8 mouse cellular contexts compared by ENCODE assay signal in the genomic region with DNA sequence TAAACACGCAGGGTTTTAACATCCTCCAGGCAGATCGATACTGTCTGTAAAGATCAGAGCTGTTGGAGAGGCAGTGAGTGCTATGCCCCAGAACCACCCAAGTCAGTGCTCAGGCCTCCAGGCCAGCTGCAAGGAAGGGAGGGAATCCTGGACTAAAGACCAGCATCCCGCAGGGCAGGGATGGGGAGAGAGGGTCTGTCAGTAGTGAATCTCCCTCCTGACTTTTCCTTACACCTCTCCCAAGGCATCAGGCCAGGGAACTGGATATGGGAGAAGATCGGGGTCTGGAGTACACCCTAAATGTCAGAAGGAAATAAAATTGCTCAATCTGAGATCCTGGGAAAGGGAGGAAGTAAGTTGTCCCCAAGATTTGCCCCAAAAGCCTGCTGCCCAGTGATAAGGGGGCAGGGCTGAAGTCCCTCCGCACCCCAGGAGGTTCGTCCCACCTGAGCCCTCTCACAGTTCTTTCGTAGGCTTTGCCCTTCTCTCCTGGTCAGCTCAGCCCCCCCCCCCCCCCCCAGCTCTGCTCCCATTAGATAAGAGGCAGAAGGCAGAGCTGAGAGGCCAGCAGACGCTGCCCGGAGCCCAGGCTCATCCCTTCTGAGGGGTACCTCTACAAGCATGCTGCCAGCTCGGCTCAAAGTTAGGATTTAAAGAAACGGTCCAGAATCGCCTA. TPM values are rescaled to one million over a fixed set of nuclear protein-coding genes. Genes with fewer than 3 reads are reported as not detected.
DNase-seq lines count a peak whose midpoint lies in the region; ATAC-seq lines count a peak whose summit lies in the region.

No protein-coding gene starts in this region.

- no peak for DNase-seq in heart, postnatal 10 days
- DNase-seq in embryonic facial prominence, embryonic 14.5 days (ENCODE audit: low spot score): no peak
- DNase-seq in limb, embryonic 10.5 days (ENCODE audit: low spot score): no peak
- no peak for DNase-seq in neural tube, embryonic 11.5 days (ENCODE audit: low spot score)
- no peak for DNase-seq in adrenal gland, adult 18-20 months (ENCODE audit: low spot score in 2 of 2)
- no peak for DNase-seq in gastrocnemius, postnatal 10 days

- peaks cover 37% of the 10 kb centered on the region for H3K27me3 ChIP-seq in heart, embryonic 12.5 days (replicated peaks)
- H3K27me3 ChIP-seq in embryonic facial prominence, embryonic 14.5 days (replicated peaks; ENCODE audit: control insufficient read depth, insufficient read depth, low read length): no peaks in the 10 kb centered on the region
- peaks cover 31% of the 10 kb centered on the region for H3K27me3 ChIP-seq in limb, embryonic 10.5 days (ENCODE audit: low read depth, poor library complexity, severe bottlenecking)
- H3K27me3 ChIP-seq in neural tube, embryonic 11.5 days (ENCODE audit: control insufficient read depth, insufficient read depth, low read length): no peaks in the 10 kb centered on the region

- no peaks in the 10 kb centered on the region for H3K9me3 ChIP-seq in heart, embryonic 12.5 days (replicated peaks)
- H3K9me3 ChIP-seq in embryonic facial prominence, embryonic 14.5 days (ENCODE audit: control insufficient read depth, low read length): no peaks in the 10 kb centered on the region
- no peaks in the 10 kb centered on the region for H3K9me3 ChIP-seq in limb, embryonic 10.5 days (replicated peaks)
- H3K9me3 ChIP-seq in neural tube, embryonic 11.5 days (ENCODE audit: control insufficient read depth, low read length): no peaks in the 10 kb centered on the region

- no peaks in the 10 kb centered on the region for H3K36me3 ChIP-seq in heart, embryonic 12.5 days
- no peaks in the 10 kb centered on the region for H3K36me3 ChIP-seq in embryonic facial prominence, embryonic 14.5 days (ENCODE audit: control insufficient read depth, insufficient read depth, low read length)
- no peaks in the 10 kb centered on the region for H3K36me3 ChIP-seq in limb, embryonic 10.5 days
- no peaks in the 10 kb centered on the region for H3K36me3 ChIP-seq in neural tube, embryonic 11.5 days (ENCODE audit: control insufficient read depth, insufficient read depth, low read length)

- intact Hi-C loops in heart, postnatal 10 days (cut with DNase I): no loop called here

- peak; percentile 88 for ATAC-seq in heart, embryonic 12.5 days (ENCODE audit: insufficient number of reproducible peaks, low FRiP score)
- no peak for ATAC-seq in embryonic facial prominence, embryonic 14.5 days (ENCODE audit: low read depth)
- ATAC-seq in neural tube, embryonic 11.5 days (ENCODE audit: insufficient read depth, low FRiP score, low TSS enrichment): peak; percentile 51
- no peak for ATAC-seq in CD4-positive, CD25-positive, alpha-beta regulatory T cell, adult 4 months

- peak overlapping the region; percentile 44; the same call in 1 of the 2 replicates for H3K27ac ChIP-seq in heart, embryonic 12.5 days (ENCODE audit: poor library complexity, severe bottlenecking)
- H3K27ac ChIP-seq in embryonic facial prominence, embryonic 14.5 days (replicated peaks; ENCODE audit: low read depth, low read length): no peak overlapping the region
- peak overlapping the region; percentile 46 for H3K27ac ChIP-seq in limb, embryonic 10.5 days
- no peak overlapping the region for H3K27ac ChIP-seq in neural tube, embryonic 11.5 days (ENCODE audit: low read depth, low read length)

- H3K9ac ChIP-seq in heart, embryonic 12.5 days: peak overlapping the region; percentile 68
- H3K9ac ChIP-seq in embryonic facial prominence, embryonic 14.5 days (ENCODE audit: low read depth, low read length): peak overlapping the region; percentile 66
- peak overlapping the region; percentile 56 for H3K9ac ChIP-seq in neural tube, embryonic 11.5 days (ENCODE audit: low read length)

- H3K4me2 ChIP-seq in heart, embryonic 12.5 days: peak overlapping the region; percentile 84
- H3K4me2 ChIP-seq in embryonic facial prominence, embryonic 14.5 days (ENCODE audit: low read depth, low read length): peak overlapping the region; percentile 90
- H3K4me2 ChIP-seq in neural tube, embryonic 11.5 days (ENCODE audit: low read depth): peak overlapping the region; percentile 88

- H3K4me3 ChIP-seq in heart, embryonic 12.5 days: peak overlapping the region; percentile 54
- peak overlapping the region; percentile 52 for H3K4me3 ChIP-seq in embryonic facial prominence, embryonic 14.5 days (ENCODE audit: low read depth, low read length)
- peak overlapping the region; percentile 56 for H3K4me3 ChIP-seq in limb, embryonic 10.5 days
- H3K4me3 ChIP-seq in neural tube, embryonic 11.5 days (ENCODE audit: low read depth, low read length): peak overlapping the region; percentile 41

- 12% methylated on average over 12 of the region's 12 CpGs for WGBS in heart, embryonic 12.5 days
- WGBS in embryonic facial prominence, embryonic 14.5 days: 9% methylated on average over 11 of the region's 12 CpGs
- WGBS in limb, embryonic 10.5 days: 16% methylated on average over 12 of the region's 12 CpGs
- WGBS in neural tube, embryonic 11.5 days: 14% methylated on average over 12 of the region's 12 CpGs

- H3K4me1 ChIP-seq in heart, embryonic 12.5 days (replicated peaks): peaks cover 15% of the 10 kb centered on the region
- H3K4me1 ChIP-seq in embryonic facial prominence, embryonic 14.5 days (ENCODE audit: control insufficient read depth, insufficient read depth, low read length): 0 out of 2 replicates have a peak, but pooled peaks cover 4% of the 10 kb centered on the region
- peaks cover 19% of the 10 kb centered on the region for H3K4me1 ChIP-seq in limb, embryonic 10.5 days
- peaks cover 9% of the 10 kb centered on the region for H3K4me1 ChIP-seq in neural tube, embryonic 11.5 days (ENCODE audit: control insufficient read depth, insufficient read depth, low read length)

RNA-seq across cellular contexts. Expression of a gene that starts 0.7 kb away (rescaled TPM):
- 4.3 and 4.8 TPM in 2 replicates for polyA plus RNA-seq in heart, embryonic 12.5 days (2016; fragmentation: Nextera tagmentation; extraction: Ambion mirVana)
- 1 to 10 TPM in 1 of 2 experiments, under 1 TPM in 1; 0.97 to 1.2 TPM for total RNA-seq in heart, postnatal 10 days (2021)
- 10.1 and 10.3 TPM in 2 replicates for polyA plus RNA-seq in embryonic facial prominence, embryonic 14.5 days (2014; fragmentation: Nextera tagmentation; extraction: Ambion mirVana)
- polyA plus RNA-seq in limb, embryonic 10.5 days (2016; fragmentation: Nextera tagmentation; extraction: Ambion mirVana): 0.84 and 0.90 TPM in 2 replicates
- polyA plus RNA-seq in neural tube, embryonic 11.5 days (2014; fragmentation: Nextera tagmentation; extraction: Ambion mirVana): 3.4 and 3.6 TPM in 2 replicates
- under 1 TPM; 0.13 to 0.64 TPM for total RNA-seq in adrenal gland, adult 18-20 months (2021)
- total RNA-seq in gastrocnemius, postnatal 10 days (2021): 1 to 10 TPM; 3.1 to 3.5 TPM
- polyA plus RNA-seq in CD4-positive, CD25-positive, alpha-beta regulatory T cell, adult 4 months (2017; shearing (Covaris generic)): under 1 TPM in 1 of 2 experiments, not detected in 1; 0.32 TPM

RNA-seq across cellular contexts. Expression of a gene that starts 56.8 kb away (rescaled TPM):
- 2.1 and 2.5 TPM in 2 replicates for polyA plus RNA-seq in heart, embryonic 12.5 days (2016; fragmentation: Nextera tagmentation; extraction: Ambion mirVana)
- 1 to 10 TPM; 5.2 to 6.5 TPM for total RNA-seq in heart, postnatal 10 days (2021)
- polyA plus RNA-seq in embryonic facial prominence, embryonic 14.5 days (2014; fragmentation: Nextera tagmentation; extraction: Ambion mirVana): 4.9 and 6.3 TPM in 2 replicates
- 2.3 and 2.6 TPM in 2 replicates for polyA plus RNA-seq in limb, embryonic 10.5 days (2016; fragmentation: Nextera tagmentation; extraction: Ambion mirVana)
- 2.5 and 3.4 TPM in 2 replicates for polyA plus RNA-seq in neural tube, embryonic 11.5 days (2014; fragmentation: Nextera tagmentation; extraction: Ambion mirVana)
- total RNA-seq in adrenal gland, adult 18-20 months (2021): 1 to 10 TPM; 2.9 to 5.0 TPM
- total RNA-seq in gastrocnemius, postnatal 10 days (2021): 1 to 10 TPM; 3.0 to 3.3 TPM
- polyA plus RNA-seq in CD4-positive, CD25-positive, alpha-beta regulatory T cell, adult 4 months (2017; shearing (Covaris generic)): 100 to 1,000 TPM; 109 to 197 TPM

Comparison
In these comparisons a context has a peak if more than half of its experiments do, and no peak if none do; other contexts are left out.
1. ATAC-seq: peak in heart, embryonic 12.5 days (single experiment) and neural tube, embryonic 11.5 days (single experiment); none in embryonic facial prominence, embryonic 14.5 days (single experiment) and CD4-positive, CD25-positive, alpha-beta regulatory T cell, adult 4 months (single experiment).
2. H3K27ac ChIP-seq: peak in heart, embryonic 12.5 days (single experiment) and limb, embryonic 10.5 days (single experiment); none in embryonic facial prominence, embryonic 14.5 days (single experiment) and neural tube, embryonic 11.5 days (single experiment).
3. RNA of a gene that starts 56.8 kb away (polyA plus RNA-seq): 109 to 197 TPM in CD4-positive, CD25-positive, alpha-beta regulatory T cell, adult 4 months; 4.9 to 6.3 TPM in embryonic facial prominence, embryonic 14.5 days, 2.5 to 3.4 TPM in neural tube, embryonic 11.5 days, 2.3 to 2.6 TPM in limb, embryonic 10.5 days and 2.1 to 2.5 TPM in heart, embryonic 12.5 days; every median in the first group is over 10 times any median in the second.
4. Peak in every context shown above with its lines, with median percentiles within 50 percentile points of each other: H3K4me2 ChIP-seq, H3K4me3 ChIP-seq and H3K9ac ChIP-seq.